Mouse (Mus musculus) testis, adult 2 months (tissue): Measurements from ENCODE around the gene Gls2. TPM values are rescaled to one million over a fixed set of nuclear protein-coding genes. Genes with fewer than 3 reads are reported as not detected.

Source experiments
- H3K27ac ChIP-seq: fragments of 200-500 bp; 2 replicates; pipeline ENCODE4 v1.5.1; 2012; ENCODE audit warnings: low read depth, low read length; ENCODE audit not compliant: control insufficient read depth, insufficient read depth
- H3K27me3 ChIP-seq: fragments of 200-500 bp; 2 replicates; pipeline ENCODE4 v1.6.1; 2012; ENCODE audit warnings: mild to moderate bottlenecking, low read length, moderate library complexity; ENCODE audit not compliant: control insufficient read depth, insufficient read depth
- H3K36me3 ChIP-seq: fragments of 200-500 bp; 2 replicates; pipeline ENCODE4 v1.6.1; 2012; ENCODE audit warnings: mild to moderate bottlenecking, low read length; ENCODE audit not compliant: control insufficient read depth, insufficient read depth
- H3K4me1 ChIP-seq: fragments of 200-500 bp; 2 replicates; pipeline ENCODE4 v1.6.1; 2012; ENCODE audit warnings: low read length; ENCODE audit not compliant: control insufficient read depth, insufficient read depth
- H3K4me3 ChIP-seq: fragments of 200-500 bp; 2 replicates; pipeline ENCODE4 v1.5.1; 2012; ENCODE audit warnings: low read depth, mild to moderate bottlenecking, low read length, moderate library complexity, mixed read lengths; ENCODE audit not compliant: control insufficient read depth
- CTCF ChIP-seq: fragments of 200-500 bp; IDR thresholded peaks from 2 replicates; pipeline ENCODE4 v1.5.1; 2012; ENCODE audit warnings: low read depth, mild to moderate bottlenecking, inconsistent platforms, low read length, moderate library complexity; ENCODE audit not compliant: control insufficient read depth, insufficient read depth, insufficient replicate concordance
- POLR2A ChIP-seq: fragments of 200-500 bp; IDR thresholded peaks from 2 replicates; pipeline ENCODE4 v1.6.1; 2012; ENCODE audit warnings: low read depth, mild to moderate bottlenecking, inconsistent platforms, low read length, moderate library complexity; ENCODE audit not compliant: control insufficient read depth
- polyA plus RNA-seq: library from polyadenylated mRNA; depleted of rRNA; stranded (reverse); fragments of >200 nt; gene quantifications from 2 replicates; pipeline ENCODE4 v1.2.3, GENCODE M21; 2012

The Gls2 gene
- polyA plus RNA-seq, 1 experiment = 3.7 TPM

GRCm38 (mm10) chr10:128243252-128243651, 49.0 kb downstream of the Gls2 start:
- Histone ChIP-seq H3K4me3 (no peak overlapping the region), H3K36me3 (peaks cover 2% of the 10 kb centered on the region), H3K27me3 (no peaks in the 10 kb centered on the region), H3K4me1 (no peaks in the 10 kb centered on the region), H3K27ac (no peak overlapping the region)
- TF ChIP-seq POLR2A = no peak
- no peak for TF ChIP-seq CTCF

GRCm38 (mm10) chr10:128244121-128244520, 49.9 kb downstream of the Gls2 start:
- H3K27me3 ChIP-seq = no peaks in the 10 kb centered on the region
- TF ChIP-seq CTCF (no peak), POLR2A (no peak)
- H3K36me3 ChIP-seq = peaks cover 2% of the 10 kb centered on the region
- H3K4me1 ChIP-seq = no peaks in the 10 kb centered on the region
- H3K27ac ChIP-seq = no peak overlapping the region
- no peak overlapping the region for H3K4me3 ChIP-seq

- Histone ChIP-seq H3K27ac (no peak overlapping the region), H3K4me3 (no peak overlapping the region), H3K27me3 (no peaks in the 10 kb centered on the region), H3K36me3 (peaks cover 4% of the 10 kb centered on the region), H3K4me1 (no peaks in the 10 kb centered on the region)
- TF ChIP-seq POLR2A = no peak
- TF ChIP-seq CTCF = no peak
Measured at GRCm38 (mm10) chr10:128247020-128247732, 52.9 kb downstream of the Gls2 start.

- no peaks in the 10 kb centered on the region for H3K27me3 ChIP-seq
- H3K27ac ChIP-seq = no peak overlapping the region
- no peaks in the 10 kb centered on the region for H3K4me1 ChIP-seq
- no peak for TF ChIP-seq CTCF
- no peak for TF ChIP-seq POLR2A
- peaks cover 1% of the 10 kb centered on the region; the same call in 1 of the 2 replicates for H3K36me3 ChIP-seq
- no peak overlapping the region for H3K4me3 ChIP-seq
Measured at GRCm38 (mm10) chr10:128250565-128250964, 56.3 kb downstream of the Gls2 start.

- Histone ChIP-seq H3K4me1 (no peaks in the 10 kb centered on the region), H3K36me3 (peaks cover 1% of the 10 kb centered on the region; the same call in 1 of the 2 replicates), H3K27ac (no peak within 1 kb of the TSS), H3K27me3 (no peaks in the 10 kb centered on the region), H3K4me3 (no peak within 1 kb of the TSS)
- TF ChIP-seq CTCF = no peak
Measured at GRCm38 (mm10) chr10:128253677-128254255, 59.5 kb downstream of the Gls2 start, which contains the start of gene Apon. Apon (plus strand) TSS chr10:128254096.

GRCm38 (mm10) chr10:128255925-128256324, 61.7 kb downstream of the Gls2 start:
- Histone ChIP-seq H3K27ac (no peak overlapping the region), H3K27me3 (no peaks in the 10 kb centered on the region), H3K4me3 (no peak overlapping the region), H3K36me3 (no peaks in the 10 kb centered on the region; the same call in 1 of the 2 replicates), H3K4me1 (no peaks in the 10 kb centered on the region)
- no peak for TF ChIP-seq CTCF
- TF ChIP-seq POLR2A = no peak

GRCm38 (mm10) chr10:128256328-128256727, 62.1 kb downstream of the Gls2 start:
- TF ChIP-seq POLR2A = no peak
- no peak for TF ChIP-seq CTCF
- no peaks in the 10 kb centered on the region; the same call in 1 of the 2 replicates for H3K36me3 ChIP-seq
- H3K4me1 ChIP-seq = no peaks in the 10 kb centered on the region

More at GRCm38 (mm10) chr10:128256328-128256727, 62.1 kb downstream of the Gls2 start:
- Histone ChIP-seq H3K27ac (no peak overlapping the region), H3K4me3 (no peak overlapping the region), H3K27me3 (no peaks in the 10 kb centered on the region)
